Mouse (Mus musculus) brain, embryonic 14.5 days (tissue): Measurements from ENCODE around the gene Actl6b.

Experiments
- CTCF ChIP-seq: fragments of 200-500 bp; IDR thresholded peaks from 2 replicates; pipeline ENCODE4 v1.5.1; 2012; ENCODE audit warnings: inconsistent platforms, mild to moderate bottlenecking, moderate library complexity, borderline replicate concordance; ENCODE audit not compliant: insufficient read depth, insufficient read length; ENCODE audit errors: extremely low read depth
- POLR2A ChIP-seq: fragments of 200-500 bp; IDR thresholded peaks from 2 replicates; pipeline ENCODE4 v1.6.1; 2012; ENCODE audit warnings: mild to moderate bottlenecking, inconsistent platforms, borderline replicate concordance; ENCODE audit not compliant: poor library complexity, insufficient read depth, insufficient read length, severe bottlenecking; ENCODE audit errors: extremely low read depth

- TF ChIP-seq CTCF (no peak), POLR2A (no peak)
Observed at GRCm38 (mm10) chr5:137566416-137566815, 13.1 kb downstream of the Actl6b start.
